Mouse (Mus musculus): ENCODE results near the gene Ets1. TPM values are rescaled to one million over a fixed set of nuclear protein-coding genes. Genes with fewer than 3 reads are reported as not detected.

The Ets1 gene
- polyA plus RNA-seq, 1 experiment from 2014 or later: 20.3 TPM

- WGBS: 78% methylated on average over 2 of the region's 2 CpGs
- no peak for ATAC-seq (replicated peaks)
- H3K27ac ChIP-seq (replicated peaks): no peak overlapping the region
- no peak overlapping the region for H3K4me3 ChIP-seq
- no peak overlapping the region for H3K4me2 ChIP-seq (replicated peaks)
- H3K36me3 ChIP-seq: no peaks in the 10 kb centered on the region
- H3K9ac ChIP-seq (replicated peaks): no peak overlapping the region
- peaks cover 32% of the 10 kb centered on the region for H3K4me1 ChIP-seq
- H3K9me3 ChIP-seq: no peaks in the 10 kb centered on the region
- peaks cover 82% of the 10 kb centered on the region for H3K27me3 ChIP-seq
These were observed 56.9 kb downstream of the Ets1 start for GRCm38 (mm10) chr9:32692944-32693343.

DNA sequence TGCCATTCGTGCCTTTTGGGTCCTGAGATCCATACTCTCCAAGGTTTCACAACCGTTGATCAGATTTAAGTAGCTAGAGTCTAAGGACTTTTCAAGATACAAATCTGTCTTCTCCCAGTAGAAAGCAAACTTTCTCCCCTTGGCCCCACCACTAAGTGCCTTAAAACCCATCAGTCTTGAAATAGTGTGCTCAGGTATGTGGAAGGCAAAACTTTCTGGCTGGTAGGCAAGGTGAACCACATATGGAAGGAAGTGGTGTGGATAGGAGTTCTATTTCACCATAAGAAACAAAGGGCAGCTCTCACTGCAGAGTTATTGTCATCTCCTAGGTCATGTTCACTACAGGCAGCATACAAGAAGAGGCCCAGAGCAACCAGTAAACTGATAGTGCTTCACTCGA lies 57.4 kb downstream of the Ets1 start:
- Histone ChIP-seq H3K4me3 (no peak overlapping the region), H3K9me3 (no peaks in the 10 kb centered on the region), H3K4me1 (peaks cover 32% of the 10 kb centered on the region), H3K9ac (replicated peaks) (no peak overlapping the region), H3K27me3 (peaks cover 78% of the 10 kb centered on the region), H3K4me2 (replicated peaks) (no peak overlapping the region), H3K36me3 (no peaks in the 10 kb centered on the region), H3K27ac (replicated peaks) (no peak overlapping the region)
- no peak for ATAC-seq (replicated peaks)
- WGBS: 75% methylated on average over 3 of the region's 3 CpGs

DNA sequence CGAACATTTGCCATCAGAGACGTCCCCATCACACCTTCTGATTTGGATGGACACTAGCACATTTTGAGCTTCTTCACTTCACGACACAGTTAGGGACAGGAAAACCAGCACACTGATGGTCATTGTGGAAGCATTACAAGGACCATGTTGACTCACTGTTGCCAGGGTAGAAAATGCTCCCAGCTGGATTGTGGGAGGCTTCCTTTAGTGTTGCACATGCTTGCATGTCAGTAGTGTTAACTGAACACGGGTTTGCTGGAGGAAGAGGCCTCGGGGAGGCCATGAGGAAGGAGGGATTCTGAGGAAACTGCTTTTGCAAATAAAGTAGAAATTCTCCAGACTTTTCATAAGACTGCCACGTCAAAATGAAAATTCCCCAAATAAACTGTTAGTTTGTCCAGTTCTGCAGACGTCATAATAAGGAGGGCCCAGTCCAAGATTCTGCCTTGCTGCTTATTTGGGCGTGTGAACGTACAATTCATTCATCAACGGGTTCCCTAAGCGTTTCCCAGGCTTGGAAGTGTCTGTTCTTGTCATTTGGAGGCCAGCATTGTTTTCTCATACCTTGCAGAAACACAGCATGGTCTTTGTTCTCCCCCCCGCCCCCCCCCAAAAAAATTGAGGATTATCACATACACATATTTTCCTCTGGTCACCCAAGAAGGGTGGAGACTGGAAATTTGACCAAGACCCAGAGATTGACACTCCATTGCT lies 58.2 kb downstream of the Ets1 start:
- no peak for ATAC-seq (replicated peaks)
- Histone ChIP-seq H3K4me3 (no peak overlapping the region), H3K4me2 (replicated peaks) (no peak overlapping the region), H3K4me1 (peaks cover 32% of the 10 kb centered on the region), H3K36me3 (no peaks in the 10 kb centered on the region), H3K9me3 (no peaks in the 10 kb centered on the region), H3K9ac (replicated peaks) (no peak overlapping the region), H3K27ac (replicated peaks) (no peak overlapping the region), H3K27me3 (peaks cover 78% of the 10 kb centered on the region)
- WGBS: 68% methylated on average over 12 of the region's 12 CpGs

DNA sequence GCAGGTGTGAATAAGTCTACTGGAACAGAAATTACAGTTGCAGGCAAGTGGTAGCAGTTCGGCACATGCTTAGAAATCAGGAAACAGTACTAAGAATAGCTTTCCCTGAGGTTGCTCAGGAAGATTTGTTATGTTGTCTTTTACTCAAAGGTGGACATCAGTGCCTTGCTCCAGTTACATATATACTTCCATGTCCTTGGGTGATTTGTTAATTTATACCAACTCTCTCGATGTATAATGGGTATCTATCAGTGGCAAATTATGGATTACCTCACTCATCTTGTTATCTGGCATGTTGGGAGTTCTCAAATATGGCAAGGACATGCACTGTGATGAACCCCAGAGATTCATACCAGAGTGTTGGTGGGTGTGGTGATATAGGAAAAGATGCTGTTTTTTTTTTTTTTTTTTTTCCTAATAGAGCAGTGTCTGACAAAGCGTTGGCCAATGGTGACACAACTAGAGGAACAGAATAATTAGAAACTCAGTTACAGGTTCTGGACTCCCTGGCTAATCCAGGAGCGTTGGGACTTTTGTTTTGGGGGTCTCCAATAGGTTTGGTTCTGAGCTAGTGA lies 59.0 kb downstream of the Ets1 start:
- Histone ChIP-seq H3K27ac (replicated peaks) (no peak overlapping the region), H3K9ac (replicated peaks) (peak overlapping the region; percentile 49), H3K4me2 (replicated peaks) (peak overlapping the region; percentile 86), H3K36me3 (no peaks in the 10 kb centered on the region), H3K27me3 (peaks cover 75% of the 10 kb centered on the region), H3K9me3 (no peaks in the 10 kb centered on the region), H3K4me1 (peaks cover 30% of the 10 kb centered on the region), H3K4me3 (peak overlapping the region; percentile 60)
- ATAC-seq (replicated peaks): no peak
- WGBS: 55% methylated on average over 4 of the region's 4 CpGs

DNA sequence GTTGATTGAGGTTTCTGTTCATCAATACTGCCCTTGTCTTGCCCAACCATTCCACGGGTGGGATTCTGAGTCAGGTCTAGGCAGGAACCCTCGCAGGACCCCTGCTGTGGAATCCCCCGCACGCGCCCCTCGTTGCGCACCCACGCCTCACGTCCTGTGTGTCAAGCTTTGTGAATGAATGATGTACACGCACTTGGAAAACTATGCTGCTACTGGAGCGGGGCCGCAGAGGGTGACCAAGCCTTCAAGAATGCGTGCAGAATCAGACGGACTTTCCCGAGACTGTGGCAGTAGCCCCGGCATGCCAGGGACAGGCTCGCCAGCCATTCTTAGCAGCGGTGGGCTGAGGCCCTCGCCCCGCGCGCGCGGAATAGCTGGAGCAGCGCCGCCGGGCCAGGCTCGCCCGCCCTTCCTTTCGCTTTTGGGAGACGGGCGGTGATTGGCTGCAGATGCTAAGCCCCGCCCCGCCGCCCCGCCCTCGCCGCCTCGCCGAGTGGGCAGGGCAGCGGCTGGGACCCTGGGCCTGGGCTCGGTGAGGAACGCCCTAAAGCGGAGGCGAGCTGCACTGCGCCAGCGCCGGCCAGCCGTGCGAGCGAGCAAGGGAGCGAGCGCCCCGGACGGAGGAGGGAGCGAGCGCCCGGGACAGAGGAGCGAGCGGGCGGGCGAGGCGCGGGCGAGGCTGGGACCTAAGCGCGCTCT lies 59.6 kb downstream of the Ets1 start:
- Histone ChIP-seq H3K27ac (replicated peaks) (0 out of 2 replicates have a peak overlapping the region, but pooled peaks have one; percentile 9), H3K4me1 (peaks cover 23% of the 10 kb centered on the region), H3K4me2 (replicated peaks) (peak overlapping the region; percentile 86), H3K9ac (replicated peaks) (peak overlapping the region; percentile 49), H3K4me3 (peak overlapping the region; percentile 60), H3K36me3 (no peaks in the 10 kb centered on the region), H3K27me3 (peaks cover 71% of the 10 kb centered on the region), H3K9me3 (no peaks in the 10 kb centered on the region)
- under 1% methylated on average over 58 of the region's 67 CpGs for WGBS
- ATAC-seq (replicated peaks): peak; percentile 96

DNA sequence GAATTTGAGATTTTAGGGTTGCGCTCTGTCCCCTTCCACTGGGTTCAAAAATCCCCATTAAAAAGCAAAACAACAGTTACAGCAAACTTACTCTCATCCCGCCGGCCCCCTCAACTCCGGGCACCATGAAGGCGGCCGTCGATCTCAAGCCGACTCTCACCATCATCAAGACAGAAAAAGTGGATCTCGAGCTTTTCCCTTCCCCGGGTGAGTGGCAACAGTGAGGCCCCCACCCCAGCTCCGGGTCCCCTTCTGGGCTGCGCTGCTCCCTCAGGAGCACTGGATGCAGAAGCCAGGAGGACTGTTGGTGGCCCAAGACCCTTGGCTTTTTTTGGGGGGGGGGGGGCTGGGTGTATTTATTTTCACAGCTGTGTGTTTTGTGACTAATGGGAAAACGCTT lies 60.2 kb downstream of the Ets1 start:
- Histone ChIP-seq H3K4me2 (replicated peaks) (peak overlapping the region; percentile 86), H3K27ac (replicated peaks) (0 out of 2 replicates have a peak overlapping the region, but pooled peaks have one; percentile 9), H3K27me3 (peaks cover 64% of the 10 kb centered on the region), H3K9ac (replicated peaks) (peak overlapping the region; percentile 49), H3K4me1 (peaks cover 18% of the 10 kb centered on the region), H3K4me3 (peak overlapping the region; percentile 60), H3K9me3 (no peaks in the 10 kb centered on the region), H3K36me3 (no peaks in the 10 kb centered on the region)
- WGBS: 1% methylated on average over 13 of the region's 13 CpGs
- ATAC-seq (replicated peaks): peak; percentile 57

DNA sequence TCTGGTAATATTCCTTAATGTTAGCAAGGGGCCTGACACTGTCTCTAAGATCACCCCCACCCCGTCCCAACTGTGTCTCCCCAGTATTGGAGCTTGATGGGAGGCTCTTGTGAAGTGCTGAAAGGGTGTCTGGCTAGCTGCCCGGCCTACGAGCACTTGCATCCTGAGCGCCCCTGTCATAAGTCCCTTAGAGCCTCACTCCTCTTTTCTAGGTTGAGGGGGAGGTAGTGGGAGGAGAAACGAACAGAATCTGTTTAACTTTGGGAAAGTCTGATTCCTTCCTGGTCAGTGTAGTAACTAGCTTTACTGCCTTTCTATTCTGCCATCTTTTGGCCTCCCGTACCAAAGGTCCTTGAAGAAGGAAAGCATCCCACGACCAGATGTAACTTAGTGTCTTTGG lies 60.7 kb downstream of the Ets1 start:
- H3K9ac ChIP-seq (replicated peaks): no peak overlapping the region
- ATAC-seq (replicated peaks): no peak
- H3K27ac ChIP-seq (replicated peaks): no peak overlapping the region
- H3K4me2 ChIP-seq (replicated peaks): peak overlapping the region; percentile 86
- peaks cover 14% of the 10 kb centered on the region for H3K4me1 ChIP-seq
- no peaks in the 10 kb centered on the region for H3K36me3 ChIP-seq
- 8% methylated on average over 7 of the region's 7 CpGs for WGBS
- no peaks in the 10 kb centered on the region for H3K9me3 ChIP-seq
- H3K27me3 ChIP-seq: peaks cover 60% of the 10 kb centered on the region
- peak overlapping the region; percentile 60 for H3K4me3 ChIP-seq

- Histone ChIP-seq H3K27me3 (peaks cover 52% of the 10 kb centered on the region), H3K9me3 (no peaks in the 10 kb centered on the region), H3K36me3 (no peaks in the 10 kb centered on the region), H3K4me1 (peaks cover 13% of the 10 kb centered on the region), H3K9ac (replicated peaks) (no peak overlapping the region), H3K27ac (replicated peaks) (no peak overlapping the region), H3K4me2 (replicated peaks) (peak overlapping the region; percentile 86; the same call in 1 of the 2 replicates), H3K4me3 (peak overlapping the region; percentile 60)
- no peak for ATAC-seq (replicated peaks)
- 73% methylated on average over 9 of the region's 9 CpGs for WGBS
These were observed 61.5 kb downstream of the Ets1 start for GRCm38 (mm10) chr9:32697291-32698110.

- no peak overlapping the region for H3K27ac ChIP-seq (replicated peaks)
- H3K27me3 ChIP-seq: peaks cover 40% of the 10 kb centered on the region
- no peak overlapping the region for H3K4me3 ChIP-seq
- no peak for ATAC-seq (replicated peaks)
- H3K9ac ChIP-seq (replicated peaks): no peak overlapping the region
- 90% methylated on average over 4 of the region's 4 CpGs for WGBS
- H3K9me3 ChIP-seq: no peaks in the 10 kb centered on the region
- H3K4me1 ChIP-seq: peaks cover 13% of the 10 kb centered on the region
- H3K36me3 ChIP-seq: no peaks in the 10 kb centered on the region
- no peak overlapping the region for H3K4me2 ChIP-seq (replicated peaks)
These were observed 62.7 kb downstream of the Ets1 start for GRCm38 (mm10) chr9:32698766-32699165.

- H3K9me3 ChIP-seq: no peaks in the 10 kb centered on the region
- H3K27me3 ChIP-seq: peaks cover 36% of the 10 kb centered on the region
- H3K4me1 ChIP-seq: peaks cover 13% of the 10 kb centered on the region
- no peak overlapping the region for H3K9ac ChIP-seq (replicated peaks)
- 74% methylated on average over 8 of the region's 8 CpGs for WGBS
- no peak overlapping the region for H3K27ac ChIP-seq (replicated peaks)
- no peak overlapping the region for H3K4me2 ChIP-seq (replicated peaks)
- no peak overlapping the region for H3K4me3 ChIP-seq
- H3K36me3 ChIP-seq: no peaks in the 10 kb centered on the region
- ATAC-seq (replicated peaks): no peak
These were observed 63.4 kb downstream of the Ets1 start for GRCm38 (mm10) chr9:32699391-32699841.

DNA sequence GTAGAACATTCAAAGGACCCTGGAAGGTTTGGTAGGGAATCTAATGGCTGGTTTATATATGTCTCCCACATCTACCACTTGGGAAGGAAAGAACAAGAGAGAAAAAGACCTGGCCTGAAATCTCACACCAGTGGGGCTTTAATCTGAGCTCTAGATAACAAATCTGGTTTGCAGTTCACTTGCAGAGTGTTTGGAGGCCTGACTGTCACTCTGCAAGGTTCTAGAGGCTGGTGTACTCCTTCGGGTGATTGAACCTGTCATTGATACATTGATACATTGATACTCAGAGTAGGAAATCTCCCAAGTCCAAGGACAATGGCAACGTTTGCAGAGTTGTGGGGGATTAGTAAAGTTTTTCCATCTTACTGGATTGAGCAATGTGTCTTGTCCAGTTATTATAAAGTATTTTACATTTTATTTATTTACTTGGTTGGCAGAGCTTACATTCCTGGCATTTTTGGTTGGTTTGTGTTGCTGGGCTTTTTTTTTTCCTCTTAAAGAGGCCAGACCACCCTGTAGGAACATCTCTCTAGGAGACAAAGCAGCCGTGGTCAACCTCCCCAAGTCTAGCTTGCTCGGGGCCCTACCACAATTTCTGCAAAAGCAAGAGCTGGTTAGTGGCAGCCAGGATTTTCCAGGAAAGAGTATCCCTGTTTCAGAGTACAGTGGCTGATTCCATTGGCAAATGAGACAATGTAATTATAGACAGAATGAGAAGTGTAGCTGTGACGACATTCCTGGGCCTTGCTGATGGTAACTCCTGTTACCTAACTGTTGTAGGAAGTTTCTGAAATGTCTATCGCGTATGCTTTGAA lies 64.3 kb downstream of the Ets1 start:
- Histone ChIP-seq H3K4me1 (peaks cover 10% of the 10 kb centered on the region), H3K9me3 (no peaks in the 10 kb centered on the region), H3K36me3 (no peaks in the 10 kb centered on the region), H3K4me2 (replicated peaks) (no peak overlapping the region), H3K4me3 (no peak overlapping the region), H3K27ac (replicated peaks) (no peak overlapping the region), H3K9ac (replicated peaks) (no peak overlapping the region), H3K27me3 (peaks cover 30% of the 10 kb centered on the region)
- no peak for ATAC-seq (replicated peaks)
- 72% methylated on average over 7 of the region's 7 CpGs for WGBS
